In genomic region chrX:104114596-104114995, GRCm38 (mm10) we compare ENCODE assay signal across 27 mouse cellular contexts.
DNase-seq lines count a peak whose midpoint lies in the region; ATAC-seq and TF ChIP-seq lines count a peak whose summit lies in the region.
"Had no signal": no experiment of that assay in that cellular context is flagged by ENCODE, and none has a peak within 500 bp of the region (broad histone marks: within the 10 kb centered on the region; RNA-seq: fewer than 3 reads in every experiment).

No protein-coding gene starts in this region.

- peak; percentile 30; the same call in 1 of the 2 replicates for TF ChIP-seq CTCF in lung, postnatal 0 days (IDR thresholded peaks at IDR 0.05)
- no peak for TF ChIP-seq CTCF in lung, adult 2 months (IDR thresholded peaks at IDR 0.05; ENCODE audit: insufficient read depth, low read length)
- TF ChIP-seq CTCF in ES-Bruce4 (IDR thresholded peaks at IDR 0.05; ENCODE audit: low read depth, low read length) = no peak
- no peak for TF ChIP-seq CTCF in thymus, adult 2 months (IDR thresholded peaks at IDR 0.05; ENCODE audit: borderline replicate concordance, control insufficient read depth, extremely low read depth, insufficient read depth, low read length, poor library complexity)

- H3K27me3 ChIP-seq in lung, postnatal 0 days (replicated peaks; ENCODE audit: insufficient read depth, low read length) = no peaks in the 10 kb centered on the region
- H3K27me3 ChIP-seq in ES-Bruce4 (ENCODE audit: control insufficient read depth, insufficient read depth, low read length, poor library complexity, severe bottlenecking) = no peaks in the 10 kb centered on the region
- no peaks in the 10 kb centered on the region for H3K27me3 ChIP-seq in thymus, adult 2 months (ENCODE audit: control insufficient read depth, insufficient read depth, low read length)
- H3K27me3 ChIP-seq: forebrain, embryonic 13.5 days; hindbrain, embryonic 13.5 days; lung, embryonic 15.5 days had no signal

- ATAC-seq in lung, postnatal 0 days = no peak
- ATAC-seq: activated CD4-positive, CD25-positive, alpha-beta regulatory T cell, adult 4 months; forebrain, embryonic 13.5 days; intestine, embryonic 16.5 days; midbrain, embryonic 16.5 days had no signal

- H3K4me3 ChIP-seq in lung, postnatal 0 days (ENCODE audit: low read depth, low read length) = no peak overlapping the region
- H3K4me3 ChIP-seq in lung, adult 2 months (replicated peaks; ENCODE audit: extremely low read depth, low read depth, low read length) = no peak overlapping the region
- H3K4me3 ChIP-seq in ES-Bruce4 (ENCODE audit: low read depth, low read length) = no peak overlapping the region
- no peak overlapping the region for H3K4me3 ChIP-seq in thymus, adult 2 months (ENCODE audit: control insufficient read depth, insufficient read depth, low read length)
- H3K4me3 ChIP-seq: forebrain, embryonic 13.5 days; heart, embryonic 10.5 days; hindbrain, embryonic 13.5 days; lung, embryonic 15.5 days; midbrain, embryonic 10.5 days; myocyte; neural tube, embryonic 13.5 days had no signal

- 68% methylated on average over 4 of the region's 4 CpGs for WGBS in lung, postnatal 0 days
- 60% methylated on average over 4 of the region's 4 CpGs for WGBS in lung, adult 2 months
- WGBS in thymus, adult 2 months = 90% methylated on average over 4 of the region's 4 CpGs

- H3K4me1 ChIP-seq in lung, postnatal 0 days (ENCODE audit: insufficient read depth, low read depth, low read length) = no peaks in the 10 kb centered on the region
- no peaks in the 10 kb centered on the region for H3K4me1 ChIP-seq in lung, adult 2 months (ENCODE audit: control insufficient read depth, insufficient read depth, low read length)
- H3K4me1 ChIP-seq in ES-Bruce4 (ENCODE audit: control insufficient read depth, insufficient read depth, low read length) = no peaks in the 10 kb centered on the region
- H3K4me1 ChIP-seq in thymus, adult 2 months (replicated peaks; ENCODE audit: control insufficient read depth, insufficient read depth, low read length) = no peaks in the 10 kb centered on the region
- H3K4me1 ChIP-seq: forebrain, embryonic 13.5 days; heart, embryonic 10.5 days; hindbrain, embryonic 13.5 days; lung, embryonic 15.5 days; midbrain, embryonic 10.5 days; neural tube, embryonic 13.5 days had no signal

- TF ChIP-seq EP300 in lung, postnatal 0 days (IDR thresholded peaks at IDR 0.05) = no peak
- no peak for TF ChIP-seq EP300 in ES-Bruce4 (IDR thresholded peaks at IDR 0.05; ENCODE audit: insufficient read depth, low read depth, low read length)

- no peaks in the 10 kb centered on the region for H3K9me3 ChIP-seq in lung, postnatal 0 days (ENCODE audit: low read length)
- no peaks in the 10 kb centered on the region for H3K9me3 ChIP-seq in ES-Bruce4 (replicated peaks; ENCODE audit: control insufficient read depth, insufficient read depth, low read length, poor library complexity, severe bottlenecking)
- H3K9me3 ChIP-seq: forebrain, embryonic 13.5 days; heart, embryonic 10.5 days; hindbrain, embryonic 13.5 days; lung, embryonic 15.5 days; midbrain, embryonic 10.5 days; neural tube, embryonic 13.5 days had no signal

- no peaks in the 10 kb centered on the region for H3K36me3 ChIP-seq in lung, postnatal 0 days (ENCODE audit: insufficient read depth, low read length)
- H3K36me3 ChIP-seq in ES-Bruce4 (ENCODE audit: control insufficient read depth, insufficient read depth, low read length, poor library complexity, severe bottlenecking) = no peaks in the 10 kb centered on the region
- no peaks in the 10 kb centered on the region for H3K36me3 ChIP-seq in thymus, adult 2 months (ENCODE audit: control insufficient read depth, insufficient read depth, low read length)
- H3K36me3 ChIP-seq: heart, embryonic 10.5 days; hindbrain, embryonic 13.5 days; lung, embryonic 15.5 days; midbrain, embryonic 10.5 days; neural tube, embryonic 13.5 days had no signal

- no peak for TF ChIP-seq POLR2A in lung, adult 2 months (IDR thresholded peaks at IDR 0.05; ENCODE audit: borderline replicate concordance, extremely low read depth, low read depth, low read length)
- TF ChIP-seq POLR2A in ES-Bruce4 (IDR thresholded peaks at IDR 0.05; ENCODE audit: insufficient read depth, low read length) = no peak
- no peak for TF ChIP-seq POLR2A in thymus, adult 2 months (IDR thresholded peaks at IDR 0.05; ENCODE audit: control insufficient read depth, extremely low read depth, insufficient read depth, low read length, poor library complexity)

- no peak overlapping the region for H3K9ac ChIP-seq in lung, postnatal 0 days (replicated peaks; ENCODE audit: low read depth)
- no peak overlapping the region for H3K9ac ChIP-seq in ES-Bruce4 (ENCODE audit: low read depth, poor library complexity, severe bottlenecking)
- H3K9ac ChIP-seq: forebrain, embryonic 13.5 days; hindbrain, embryonic 13.5 days; liver, embryonic 14.5 days; lung, embryonic 15.5 days; neural tube, embryonic 13.5 days had no signal

- no peak overlapping the region for H3K27ac ChIP-seq in lung, postnatal 0 days (ENCODE audit: low read length)
- peak overlapping the region; percentile 28; the same call in 1 of the 2 replicates for H3K27ac ChIP-seq in ES-Bruce4 (ENCODE audit: insufficient read depth, low read length)
- H3K27ac ChIP-seq in thymus, adult 2 months (ENCODE audit: control insufficient read depth, insufficient read depth, low read length) = no peak overlapping the region
- H3K27ac ChIP-seq: forebrain, embryonic 13.5 days; heart, embryonic 10.5 days; hindbrain, embryonic 13.5 days; liver, embryonic 14.5 days; lung, embryonic 15.5 days; midbrain, embryonic 10.5 days; neural tube, embryonic 13.5 days had no signal

- no peak overlapping the region for H3K4me2 ChIP-seq in lung, postnatal 0 days (replicated peaks; ENCODE audit: low read depth, low read length)
- H3K4me2 ChIP-seq: forebrain, embryonic 13.5 days; hindbrain, embryonic 13.5 days; lung, embryonic 15.5 days; neural tube, embryonic 13.5 days had no signal

- no peak for DNase-seq in lung, postnatal 0 days (ENCODE audit: low spot score)
- no peak for DNase-seq in lung, adult 2 months
- DNase-seq in 416B (ENCODE audit: low read depth) (peak; percentile 9), R1 (ENCODE audit: low read depth, low spot score) (peak; percentile 73)
- no peak for DNase-seq in cerebellum, postnatal 25 days
- no peak for DNase-seq in thymus, adult 2 months
- DNase-seq in B cell, adult 2 months = no peak
- DNase-seq: adrenal gland, adult 2 months; adrenal gland, postnatal 36 days; cerebellum, adult 2 months; cerebellum, postnatal 14 days; gastrocnemius, postnatal 14 days; heart, postnatal 4 days; kidney, adult 8-10 months; liver had no signal

Comparison
In these comparisons a context has a peak if more than half of its experiments do, and no peak if none do; other contexts are left out.
1. DNase-seq: peak in 416B (single experiment) and R1 (single experiment); none in lung, postnatal 0 days (single experiment), lung, adult 2 months (single experiment), cerebellum, postnatal 25 days (0 of 2), thymus, adult 2 months (single experiment) and B cell, adult 2 months (0 of 2).